Mouse (Mus musculus) ES-E14 (cell line): ENCODE results near the gene Polr2j. TPM values are rescaled to one million over a fixed set of nuclear protein-coding genes. Genes with fewer than 3 reads are reported as not detected.

Experiments used
- DNase-seq: peaks from one replicate; pipeline ENCODE4 v3.0.0-alpha.2; 2013; ENCODE audit warnings: low read depth, low spot score
- H3K27ac ChIP-seq: 2 replicates; pipeline ENCODE4 v1.5.1; 2012; ENCODE audit warnings: low read depth, mild to moderate bottlenecking, low read length, moderate library complexity, mixed read lengths; ENCODE audit not compliant: poor library complexity, insufficient read depth, severe bottlenecking
- H3K36me3 ChIP-seq: 2 replicates; pipeline ENCODE4 v1.6.1; 2012; ENCODE audit warnings: mild to moderate bottlenecking, low read length, moderate library complexity, mixed read lengths; ENCODE audit not compliant: control insufficient read depth, poor library complexity, insufficient read depth, severe bottlenecking
- H3K4me1 ChIP-seq, 2 experiments: fragments of 150-350 bp in 1 of 2; sonication (generic) in 1 of 2; 2 replicates each; pipeline ENCODE4 v1.6.1; 2012; ENCODE audit warnings: low read length in 2 of 2, mild to moderate bottlenecking in 1 of 2, mixed read lengths in 1 of 2; ENCODE audit not compliant: control insufficient read depth in 2 of 2, insufficient read depth in 2 of 2, poor library complexity in 1 of 2
- H3K4me3 ChIP-seq, 2 experiments: fragments of 150-350 bp in 1 of 2; sonication (generic) in 1 of 2; 2 replicates each; pipeline ENCODE4 v1.5.1; 2012; ENCODE audit warnings: low read length in 2 of 2, low read depth in 1 of 2, mild to moderate bottlenecking in 1 of 2, mixed read lengths in 1 of 2; ENCODE audit not compliant: insufficient read depth in 1 of 2, poor library complexity in 1 of 2, severe bottlenecking in 1 of 2
- H3K9ac ChIP-seq: 2 replicates; pipeline ENCODE4 v1.6.1; 2012; ENCODE audit warnings: low read depth, mild to moderate bottlenecking, low read length, mixed read lengths; ENCODE audit not compliant: poor library complexity, insufficient read depth, severe bottlenecking
- H3K9me3 ChIP-seq: fragments of 150-350 bp; sonication (generic); 2 replicates; pipeline ENCODE4 v1.6.1; 2012; ENCODE audit warnings: low read depth, mild to moderate bottlenecking, low read length; ENCODE audit not compliant: control insufficient read depth, insufficient read depth
- CHD2 ChIP-seq: IDR thresholded peaks from 2 replicates; pipeline ENCODE4 v1.6.1; 2014; ENCODE audit warnings: mild to moderate bottlenecking, low read depth, low read length, inconsistent platforms
- HCFC1 ChIP-seq: IDR thresholded peaks from 2 replicates; pipeline ENCODE4 v1.6.1; 2012; ENCODE audit warnings: low read length, inconsistent platforms, borderline replicate concordance; ENCODE audit not compliant: insufficient read depth
- MAFK ChIP-seq: IDR thresholded peaks from 2 replicates; pipeline ENCODE4 v1.6.1; 2014; ENCODE audit warnings: mild to moderate bottlenecking, low read depth, low read length, inconsistent platforms; ENCODE audit not compliant: insufficient read depth
- ZC3H11A ChIP-seq: IDR thresholded peaks from 2 replicates; pipeline ENCODE4 v1.6.1; 2012; ENCODE audit warnings: low read depth, mild to moderate bottlenecking, inconsistent platforms, low read length, borderline replicate concordance
- ZNF384 ChIP-seq: IDR thresholded peaks from 2 replicates; pipeline ENCODE4 v1.6.1; 2012; ENCODE audit warnings: low read depth, low read length, inconsistent platforms
- in situ Hi-C, 2 experiments: fragments of 600-800 bp; cut with MboI; formaldehyde crosslinking; loops; one replicate each; pipeline ENCODE4 v1.15.1; 2025; ENCODE audit warnings: low sequenced_read_pairs in 2 of 2, inconsistent platforms in 1 of 2; ENCODE audit not compliant: unreplicated experiment in 2 of 2
- total RNA-seq: library from RNA; depleted of rRNA; stranded (reverse); fragments of 300-350 nt; gene quantifications from 2 replicates; pipeline ENCODE4 v1.2.3, GENCODE M21; 2012

Polr2j gene
- total RNA-seq, 1 experiment, result 195 TPM

DNA sequence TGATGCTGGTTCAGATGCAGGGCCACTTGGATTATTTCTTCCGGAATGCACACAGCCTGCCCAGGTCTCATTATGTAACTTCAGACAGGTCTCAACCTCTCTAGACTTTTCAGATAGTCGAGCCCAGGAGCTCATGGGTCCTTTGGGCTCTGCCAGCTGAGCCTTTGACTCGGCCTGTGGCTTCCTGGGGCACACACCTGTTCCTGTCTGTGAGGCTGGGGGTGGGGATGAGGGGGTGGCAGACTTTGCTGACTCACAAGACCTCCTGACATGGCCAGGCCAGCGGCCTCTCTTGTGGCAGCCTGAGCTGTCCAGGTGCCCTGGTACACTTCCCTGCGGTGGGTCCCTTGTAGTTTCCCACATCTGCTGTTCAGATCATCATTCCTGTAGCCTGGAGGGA lies 24.5 kb upstream of the Polr2j start:
- no peak overlapping the region for H3K27ac ChIP-seq
- no peak overlapping the region for H3K9ac ChIP-seq
- H3K4me1 ChIP-seq, result peaks cover 2 to 15% of the 10 kb centered on the region in 2 experiments; a peak in 3 of 4 replicates
- DNase-seq, result no peak
- H3K9me3 ChIP-seq, result no peaks in the 10 kb centered on the region
- TF ChIP-seq CHD2 (no peak), ZNF384 (no peak), ZC3H11A (no peak), MAFK (no peak), HCFC1 (no peak)
- H3K36me3 ChIP-seq, result no peaks in the 10 kb centered on the region
- H3K4me3 ChIP-seq, result no peak overlapping the region
- in situ Hi-C loops, result no loop called here

DNA sequence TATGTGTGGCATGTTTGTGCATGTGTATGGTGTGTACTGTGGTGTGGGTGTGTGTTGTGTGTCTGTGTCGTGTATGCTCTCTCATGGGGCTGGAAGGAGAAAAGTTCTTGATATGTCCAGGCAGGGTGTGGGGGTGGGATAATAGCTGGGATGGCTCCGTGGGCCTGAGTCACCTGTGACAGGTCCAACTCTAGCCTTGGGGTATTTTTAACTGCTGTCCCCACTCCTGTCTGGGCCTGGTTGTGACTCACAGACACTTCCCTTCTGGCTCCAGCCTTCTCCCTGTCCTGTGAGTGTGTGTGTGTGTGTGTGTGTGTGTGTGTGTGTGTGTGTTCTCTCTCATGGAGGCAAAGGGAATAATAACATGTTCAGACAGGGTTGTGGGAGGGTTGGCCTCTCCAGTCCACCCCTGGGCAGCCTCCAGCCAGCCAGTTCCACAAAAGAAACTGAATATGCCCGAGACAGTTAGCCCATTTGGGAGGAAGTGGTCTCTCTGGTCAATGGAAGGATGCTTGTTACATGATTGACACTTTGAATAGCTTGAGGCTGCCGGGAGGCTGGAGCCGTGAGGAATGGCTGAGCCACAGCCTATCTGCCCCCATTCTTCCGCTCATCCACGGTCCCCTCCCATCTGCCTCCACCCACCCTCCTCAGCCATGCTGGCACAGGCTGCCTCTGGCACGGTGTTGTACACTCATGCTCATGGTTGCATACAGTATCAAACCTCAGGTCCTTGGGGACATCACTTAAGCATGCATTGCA lies 22.0 kb upstream of the Polr2j start:
- Histone ChIP-seq H3K36me3 (no peaks in the 10 kb centered on the region), H3K9ac (no peak overlapping the region), H3K9me3 (no peaks in the 10 kb centered on the region), H3K4me3 (no peak overlapping the region), H3K27ac (no peak overlapping the region), H3K4me1 (peaks cover 2 to 8% of the 10 kb centered on the region in 2 experiments; a peak in 3 of 4 replicates)
- no peak for DNase-seq
- in situ Hi-C loops, result no loop called here
- TF ChIP-seq HCFC1 (no peak), CHD2 (no peak), MAFK (no peak), ZNF384 (no peak)

DNA sequence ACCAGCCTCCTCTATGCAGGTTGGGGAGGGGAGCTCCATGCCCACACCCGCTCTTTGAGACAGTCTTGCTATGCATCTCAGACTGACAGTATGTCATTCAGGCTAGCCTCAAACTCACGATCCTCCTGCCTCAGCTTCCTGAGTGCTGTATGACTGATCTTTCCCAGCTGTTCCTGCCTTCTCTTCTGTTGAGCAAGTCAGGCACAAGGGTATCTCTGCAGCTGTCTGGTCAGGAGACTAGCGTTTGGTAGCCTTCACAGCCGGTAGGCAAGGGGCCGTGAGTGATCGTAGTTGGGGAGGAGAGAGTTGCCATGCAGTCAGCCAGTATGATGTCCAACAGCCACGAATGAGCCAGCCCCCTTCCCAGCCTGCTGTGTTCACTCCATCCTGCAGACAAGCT lies 21.3 kb upstream of the Polr2j start:
- Histone ChIP-seq H3K4me3 (no peak overlapping the region), H3K36me3 (no peaks in the 10 kb centered on the region), H3K27ac (no peak overlapping the region), H3K4me1 (peaks cover 2 to 10% of the 10 kb centered on the region in 2 experiments; a peak in 3 of 4 replicates), H3K9ac (no peak overlapping the region), H3K9me3 (no peaks in the 10 kb centered on the region)
- in situ Hi-C loops, result no loop called here
- no peak for DNase-seq
- no peak for TF ChIP-seq CHD2
- no peak for TF ChIP-seq ZC3H11A
- TF ChIP-seq ZNF384, result no peak
- no peak for TF ChIP-seq MAFK
- no peak for TF ChIP-seq HCFC1

DNA sequence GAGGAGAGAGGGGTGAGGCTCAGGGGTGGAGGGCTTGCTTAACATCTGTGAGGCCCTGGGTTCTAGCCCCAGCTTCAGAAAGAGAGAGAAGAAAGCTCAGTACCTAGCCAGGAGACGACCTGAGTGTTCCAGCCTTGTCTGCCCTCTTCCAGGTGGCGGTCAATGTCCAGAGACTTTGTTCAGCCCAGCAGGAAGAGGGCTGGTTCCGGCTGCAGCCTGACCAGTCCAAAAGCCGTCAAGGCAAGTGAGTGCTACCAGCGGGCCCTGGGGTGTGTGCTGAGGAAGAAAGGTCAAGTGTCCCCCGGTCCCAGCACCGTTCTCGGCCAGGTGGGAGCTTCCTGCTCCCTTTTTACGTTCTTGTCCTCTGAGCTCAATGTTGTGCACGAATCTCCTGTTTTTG lies 17.9 kb upstream of the Polr2j start:
- no peaks in the 10 kb centered on the region for H3K9me3 ChIP-seq
- TF ChIP-seq HCFC1, result no peak
- TF ChIP-seq MAFK, result no peak
- no peak for TF ChIP-seq ZNF384
- TF ChIP-seq CHD2, result no peak
- no peak for TF ChIP-seq ZC3H11A
- no peak for DNase-seq
- H3K36me3 ChIP-seq, result no peaks in the 10 kb centered on the region
- peak overlapping the region; percentile 14 for H3K27ac ChIP-seq
- H3K4me1 ChIP-seq, result peaks cover 2 to 32% of the 10 kb centered on the region in 2 experiments; a peak in 3 of 4 replicates
- in situ Hi-C loops, result no loop called here
- no peak overlapping the region for H3K4me3 ChIP-seq
- H3K9ac ChIP-seq, result no peak overlapping the region
